Mouse (Mus musculus) cerebellum, adult 2 months (tissue): Measurements from ENCODE around the gene Ninj2. TPM values are rescaled to one million over a fixed set of nuclear protein-coding genes. Genes with fewer than 3 reads are reported as not detected.

Source experiments
- DNase-seq, 2 experiments: peaks; one replicate each; pipeline ENCODE4 v3.0.0; 2021
- H3K27ac ChIP-seq: fragments of 200-500 bp; 2 replicates; pipeline ENCODE4 v1.5.1; 2012; ENCODE audit warnings: low read length, control low read depth, inconsistent platforms; ENCODE audit not compliant: insufficient read depth
- H3K27me3 ChIP-seq: fragments of 200-500 bp; 2 replicates; pipeline ENCODE4 v1.6.1; 2012; ENCODE audit warnings: inconsistent platforms, mild to moderate bottlenecking, low read length, moderate library complexity; ENCODE audit not compliant: control insufficient read depth, insufficient read depth
- H3K4me1 ChIP-seq: fragments of 200-500 bp; 2 replicates; pipeline ENCODE4 v1.6.1; 2011; ENCODE audit warnings: low read length; ENCODE audit not compliant: control insufficient read depth, insufficient read depth
- H3K4me3 ChIP-seq: fragments of 200-500 bp; replicated peaks from 2 replicates; pipeline ENCODE3; 2011; ENCODE audit warnings: mild to moderate bottlenecking, low read depth, low read length, control low read depth; ENCODE audit not compliant: insufficient read depth
- CTCF ChIP-seq: fragments of 200-500 bp; IDR thresholded peaks from 2 replicates; pipeline ENCODE4 v1.5.1; 2011; ENCODE audit warnings: low read depth, mild to moderate bottlenecking, control low read depth, low read length, moderate library complexity, borderline replicate concordance; ENCODE audit not compliant: insufficient read depth
- POLR2A ChIP-seq: fragments of 200-500 bp; IDR thresholded peaks from 2 replicates; pipeline ENCODE4 v1.6.1; 2011; ENCODE audit warnings: low read length, control low read depth, borderline replicate concordance; ENCODE audit not compliant: insufficient read depth
- WGBS: fragments of 180-500 bp; shearing (Covaris S2); methylation state at CpG from one replicate; pipeline ENCODE4 v1.1.7; 2018; 5-methylcytosine and 5-hydroxymethylcytosine counted together
- polyA plus RNA-seq: library from polyadenylated mRNA; depleted of rRNA; stranded (reverse); fragments of >200 nt; gene quantifications from 2 replicates; pipeline ENCODE4 v1.2.3, GENCODE M21; 2012

Gene Ninj2
- polyA plus RNA-seq, 1 experiment: 11.7 TPM

DNA sequence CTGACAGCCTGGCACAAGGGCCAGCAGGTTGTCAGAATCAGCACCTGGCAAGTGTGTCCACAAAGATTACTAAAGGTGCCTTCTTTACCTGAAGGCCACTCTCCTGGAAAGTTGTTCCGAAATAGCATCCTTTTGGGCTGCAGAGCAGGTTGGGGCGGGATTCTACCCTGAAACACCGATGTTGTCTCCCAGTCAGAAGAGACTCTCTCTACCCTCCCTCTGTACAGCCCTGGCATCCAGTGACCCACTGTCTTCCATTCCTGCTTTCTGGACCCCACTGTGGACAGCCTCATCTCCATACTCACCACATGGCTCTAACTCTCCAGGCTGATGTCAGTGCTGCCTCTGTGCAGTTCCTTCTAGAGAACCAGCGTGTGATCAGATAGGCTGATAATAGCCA lies 82.5 kb downstream of the Ninj2 start:
- H3K27ac ChIP-seq: no peak overlapping the region
- TF ChIP-seq POLR2A (no peak), CTCF (no peak)
- H3K27me3 ChIP-seq: no peaks in the 10 kb centered on the region
- no peak overlapping the region for H3K4me3 ChIP-seq
- WGBS: 94% methylated on average over 4 of the region's 4 CpGs
- no peak for DNase-seq
- H3K4me1 ChIP-seq: no peaks in the 10 kb centered on the region

DNA sequence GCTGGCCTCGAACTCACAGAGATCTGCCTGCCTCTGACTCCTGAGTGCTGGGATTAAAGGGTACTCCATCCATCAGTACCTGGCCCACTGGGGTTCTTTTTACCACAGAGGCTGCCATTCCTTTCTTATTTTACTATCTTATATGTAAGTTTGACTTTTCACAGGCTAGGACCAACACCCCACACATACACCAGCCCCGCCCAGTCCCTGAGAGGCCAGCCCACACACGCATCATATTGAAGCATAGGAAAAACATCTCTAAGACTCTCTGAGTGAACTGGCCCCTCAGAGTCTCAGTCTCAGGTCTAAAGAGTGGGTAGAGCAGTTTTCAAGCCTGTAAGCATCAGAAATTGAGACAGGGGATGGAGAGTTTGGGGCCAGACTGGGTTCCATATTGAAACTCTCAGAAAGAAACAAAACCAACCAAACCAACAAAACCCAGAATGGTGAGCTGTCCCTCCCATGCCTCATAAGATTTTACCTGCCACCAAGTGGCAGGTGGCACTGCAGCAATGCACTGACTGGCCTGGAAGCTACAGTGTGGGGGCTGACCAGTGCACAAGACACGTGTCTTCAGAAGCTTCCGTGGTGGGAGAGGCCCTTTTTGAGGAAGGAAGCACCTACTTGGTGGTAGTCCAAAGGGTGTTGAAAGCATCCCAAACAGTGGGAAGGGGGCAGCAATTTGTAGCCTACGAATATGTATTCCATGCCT lies 86.0 kb downstream of the Ninj2 start:
- TF ChIP-seq POLR2A (no peak), CTCF (no peak)
- Histone ChIP-seq H3K27me3 (no peaks in the 10 kb centered on the region), H3K4me3 (no peak overlapping the region), H3K27ac (no peak overlapping the region), H3K4me1 (no peaks in the 10 kb centered on the region)
- no peak for DNase-seq
- WGBS: 87% methylated on average over 6 of the region's 6 CpGs

DNA sequence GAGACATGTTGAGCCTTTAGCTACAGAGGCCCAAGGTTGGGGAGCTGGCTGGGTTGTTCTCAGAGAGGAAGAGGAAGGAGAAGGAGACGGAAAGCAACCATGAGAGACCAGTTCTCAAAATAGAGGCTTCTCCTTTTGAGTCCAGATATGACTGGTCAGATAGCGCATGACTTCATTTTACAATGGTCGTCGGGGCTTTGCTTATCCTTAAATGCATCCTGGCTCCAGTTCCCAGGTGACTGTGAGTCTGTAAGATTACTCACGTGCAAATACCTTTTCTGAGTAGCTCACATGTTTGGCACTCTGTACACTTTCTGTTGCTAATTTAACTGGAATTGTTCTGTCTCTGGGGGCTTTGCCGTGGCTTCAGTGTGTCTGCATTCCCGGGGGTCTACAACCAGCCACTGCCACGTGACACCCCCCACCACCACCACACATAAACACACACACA lies 86.6 kb downstream of the Ninj2 start:
- Histone ChIP-seq H3K4me3 (no peak overlapping the region), H3K4me1 (no peaks in the 10 kb centered on the region), H3K27me3 (no peaks in the 10 kb centered on the region), H3K27ac (no peak overlapping the region)
- 73% methylated on average over 8 of the region's 8 CpGs for WGBS
- DNase-seq: no peak
- no peak for TF ChIP-seq POLR2A
- no peak for TF ChIP-seq CTCF

DNA sequence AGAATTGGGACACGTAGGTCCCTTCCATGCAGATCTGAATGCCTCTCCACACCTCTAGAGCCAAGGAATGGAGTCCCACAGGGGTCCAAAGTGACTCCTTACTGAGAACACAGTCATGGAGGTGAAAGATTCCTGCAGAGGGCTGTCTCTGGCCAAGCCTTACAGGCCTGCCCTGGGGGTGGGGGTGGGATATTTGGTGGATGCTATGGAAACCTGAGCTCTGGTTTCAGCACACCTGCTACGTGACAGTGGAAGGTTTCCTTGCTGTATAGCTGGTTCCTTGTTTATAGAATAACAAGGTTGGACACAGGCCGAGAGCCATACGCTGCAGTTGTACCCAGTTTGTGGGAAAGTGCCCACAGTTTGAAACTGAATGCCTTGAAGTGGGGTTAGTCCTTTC lies 87.3 kb downstream of the Ninj2 start:
- H3K4me1 ChIP-seq: no peaks in the 10 kb centered on the region
- no peaks in the 10 kb centered on the region for H3K27me3 ChIP-seq
- no peak overlapping the region for H3K4me3 ChIP-seq
- TF ChIP-seq CTCF (no peak), POLR2A (no peak)
- no peak overlapping the region for H3K27ac ChIP-seq
- WGBS: 88% methylated on average over 4 of the region's 4 CpGs
- DNase-seq: no peak

DNA sequence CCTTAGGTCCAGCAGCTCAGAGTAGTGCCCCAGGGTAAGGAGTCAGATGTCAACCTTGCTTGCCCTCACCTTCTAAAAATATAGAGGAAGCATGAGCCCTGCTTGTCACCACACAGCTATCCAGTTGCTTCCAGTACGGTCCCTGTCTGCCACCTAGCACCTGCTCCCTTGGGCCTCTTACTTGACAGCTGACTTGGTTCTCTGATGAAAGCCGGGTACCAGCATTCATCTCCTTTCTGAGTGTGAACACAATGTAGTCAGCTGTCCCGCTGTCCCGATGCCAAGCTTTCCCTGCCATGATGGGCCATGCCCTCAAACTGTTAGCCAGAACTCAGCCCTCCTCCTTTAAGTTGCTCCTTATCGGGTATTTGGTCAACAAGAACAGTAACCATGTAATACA lies 89.0 kb downstream of the Ninj2 start:
- no peak for DNase-seq
- 54% methylated on average over 5 of the region's 5 CpGs for WGBS

DNA sequence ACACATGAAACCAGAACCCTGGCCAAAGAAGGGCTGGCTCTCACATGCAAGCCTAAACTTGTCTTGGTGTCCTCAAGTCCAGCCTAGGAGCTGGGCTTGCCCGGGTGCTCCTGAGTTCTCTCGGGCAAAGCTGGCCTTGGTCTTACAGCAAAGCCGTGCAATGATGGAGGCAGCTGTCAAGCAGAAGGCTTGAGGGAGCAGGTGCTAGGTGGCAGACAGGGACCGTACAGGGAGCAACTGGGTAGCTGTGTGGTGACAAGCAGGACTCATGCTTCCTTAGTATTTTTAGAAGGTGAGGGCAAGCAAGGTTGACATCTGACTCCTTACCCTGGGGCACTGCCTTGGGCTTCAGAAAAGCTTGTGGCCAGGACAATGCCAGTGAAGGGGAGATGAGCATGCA lies 90.6 kb downstream of the Ninj2 start:
- WGBS: 86% methylated on average over 4 of the region's 4 CpGs
- Histone ChIP-seq H3K4me1 (no peaks in the 10 kb centered on the region), H3K27me3 (no peaks in the 10 kb centered on the region), H3K27ac (no peak overlapping the region), H3K4me3 (no peak overlapping the region)
- DNase-seq: no peak
- TF ChIP-seq CTCF: no peak
- TF ChIP-seq POLR2A: no peak

More for the DNA sequence above, 89.0 kb downstream of the Ninj2 start:
- TF ChIP-seq POLR2A: no peak
- no peak for TF ChIP-seq CTCF
- Histone ChIP-seq H3K4me3 (no peak overlapping the region), H3K27me3 (no peaks in the 10 kb centered on the region), H3K27ac (no peak overlapping the region), H3K4me1 (no peaks in the 10 kb centered on the region)

DNA sequence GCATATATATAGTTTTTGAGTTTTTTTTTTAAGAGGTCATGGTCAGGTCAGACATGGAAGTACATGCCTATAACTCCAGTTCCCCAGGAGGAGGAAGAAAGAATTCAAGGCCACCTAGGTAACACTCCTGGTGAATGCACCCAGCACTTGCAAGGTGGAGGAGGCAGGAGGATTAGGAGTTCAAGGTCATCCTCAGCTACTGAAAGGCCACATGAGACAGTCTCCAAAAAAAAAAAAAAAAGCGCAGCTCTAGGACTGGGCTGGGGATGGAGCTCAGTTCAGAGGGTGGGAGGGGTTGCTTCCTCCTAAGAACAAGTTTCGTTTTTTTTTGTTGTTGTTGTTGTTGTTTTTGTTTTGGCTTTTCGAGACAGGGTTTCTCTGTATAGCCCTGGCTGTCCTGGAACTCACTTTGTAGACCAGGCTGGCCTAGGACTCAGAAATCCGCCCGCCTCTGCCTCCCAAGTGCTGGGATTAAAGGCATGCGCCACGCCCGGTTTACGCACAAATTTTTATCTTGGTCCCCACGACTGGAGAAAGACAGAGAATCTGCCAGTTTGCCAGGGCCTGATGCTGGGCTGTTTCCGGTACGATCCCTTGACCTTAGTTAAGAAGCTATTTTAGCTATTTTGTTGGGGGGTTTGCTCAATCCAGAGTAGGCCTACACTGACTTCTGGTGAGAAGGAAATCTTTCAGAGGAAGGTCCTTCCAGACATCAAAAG lies 92.0 kb downstream of the Ninj2 start:
- no peaks in the 10 kb centered on the region for H3K4me1 ChIP-seq
- no peak overlapping the region for H3K4me3 ChIP-seq
- WGBS: 92% methylated on average over 12 of the region's 12 CpGs
- no peak for TF ChIP-seq CTCF
- no peak for TF ChIP-seq POLR2A
- H3K27ac ChIP-seq: no peak overlapping the region
- DNase-seq: no peak
- H3K27me3 ChIP-seq: no peaks in the 10 kb centered on the region

DNA sequence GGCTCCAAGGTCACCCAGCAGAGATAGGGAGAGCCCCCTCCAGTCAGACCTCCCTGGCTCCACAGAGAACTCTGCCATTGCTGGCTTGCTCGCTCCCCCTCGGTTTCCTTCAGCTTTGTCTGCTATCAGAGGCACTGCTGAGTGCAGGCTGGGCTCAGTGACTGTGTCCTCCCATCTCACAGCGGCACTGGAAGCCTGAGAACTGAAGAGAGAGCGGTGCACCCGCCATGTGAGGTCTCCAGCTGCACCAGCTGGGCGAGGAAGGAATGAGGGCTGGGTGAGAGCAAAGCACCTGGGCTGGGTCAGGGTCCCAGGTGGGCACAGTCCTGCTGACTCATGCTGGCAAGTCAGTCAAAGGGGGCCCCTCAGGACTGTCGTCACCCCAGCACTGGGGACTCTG lies 92.6 kb downstream of the Ninj2 start:
- Histone ChIP-seq H3K4me3 (no peak overlapping the region), H3K27me3 (no peaks in the 10 kb centered on the region), H3K4me1 (no peaks in the 10 kb centered on the region), H3K27ac (no peak overlapping the region)
- no peak for TF ChIP-seq POLR2A
- no peak for TF ChIP-seq CTCF
- WGBS: 70% methylated on average over 7 of the region's 7 CpGs
- no peak for DNase-seq
